In genomic region chr4:58506539-58507527, GRCm38 (mm10) we compare ENCODE assay signal across 30 mouse cellular contexts. TPM values are rescaled to one million over a fixed set of nuclear protein-coding genes. Genes with fewer than 3 reads are reported as not detected.
DNase-seq lines count a peak whose midpoint lies in the region; ATAC-seq and TF ChIP-seq lines count a peak whose summit lies in the region.
"Had no signal": no experiment of that assay in that cellular context is flagged by ENCODE, and none has a peak within 500 bp of the region (broad histone marks: within the 10 kb centered on the region; RNA-seq: fewer than 3 reads in every experiment).

No protein-coding gene starts in this region.

- DNase-seq in gastrocnemius, adult 2 months: no peak
- DNase-seq in gastrocnemius, postnatal 10 days: no peak
- DNase-seq in urinary bladder, postnatal 14 days (ENCODE audit: low spot score): peak; percentile 41
- DNase-seq in urinary bladder, postnatal 4 days (ENCODE audit: low spot score in 2 of 2): no peak
- peak; percentile 43 for DNase-seq in stomach, postnatal 0 days (ENCODE audit: low spot score)
- DNase-seq in right cerebral cortex, adult 18-20 months: no peak
- no peak for DNase-seq in neural tube, embryonic 10.5 days (ENCODE audit: extremely low spot score, low spot score)
- DNase-seq: adrenal gland, postnatal 36 days; cerebellum, adult 8-10 months; cerebellum, postnatal 25 days; forebrain, postnatal 0 days; gastrocnemius, postnatal 25 days; heart, adult 2 months; heart, postnatal 10 days; kidney, adult 9 months; kidney, postnatal 14 days; layer of hippocampus, adult 9-11 months; liver; lung, postnatal 4 days had no signal

- H3K9me3 ChIP-seq in intestine, postnatal 0 days (ENCODE audit: control insufficient read depth): no peaks in the 10 kb centered on the region
- no peaks in the 10 kb centered on the region for H3K9me3 ChIP-seq in stomach, postnatal 0 days (ENCODE audit: control insufficient read depth, low read length)
- H3K9me3 ChIP-seq: embryonic facial prominence, embryonic 12.5 days; forebrain, embryonic 10.5 days; heart, embryonic 13.5 days; hindbrain, embryonic 15.5 days; lung, embryonic 15.5 days; midbrain, embryonic 10.5 days; midbrain, embryonic 15.5 days; neural tube, embryonic 12.5 days had no signal

- TF ChIP-seq EP300 in stomach, postnatal 0 days (optimal IDR thresholded peaks at IDR 0.05): no peak

- H3K36me3 ChIP-seq in intestine, postnatal 0 days (ENCODE audit: control insufficient read depth, insufficient read depth): peaks cover 22% of the 10 kb centered on the region
- H3K36me3 ChIP-seq in stomach, postnatal 0 days (ENCODE audit: control insufficient read depth, insufficient read depth, low read length): no peaks in the 10 kb centered on the region
- H3K36me3 ChIP-seq: heart, embryonic 13.5 days; hindbrain, embryonic 15.5 days; lung, embryonic 15.5 days; midbrain, embryonic 10.5 days; midbrain, embryonic 15.5 days; neural tube, embryonic 12.5 days had no signal

- peak; percentile 66 for ATAC-seq in intestine, postnatal 0 days
- peak; percentile 84 for ATAC-seq in stomach, postnatal 0 days (ENCODE audit: low FRiP score, low TSS enrichment)
- ATAC-seq: activated CD4-positive, CD25-positive, alpha-beta regulatory T cell, adult 4 months; CD4-positive, CD25-positive, alpha-beta regulatory T cell, adult 4 months; forebrain, postnatal 0 days; midbrain, embryonic 15.5 days had no signal

- peaks cover 18% of the 10 kb centered on the region for H3K4me1 ChIP-seq in intestine, postnatal 0 days (replicated peaks; ENCODE audit: control insufficient read depth, insufficient read depth, low read length)
- H3K4me1 ChIP-seq in stomach, postnatal 0 days (replicated peaks; ENCODE audit: control insufficient read depth, insufficient read depth): 0 out of 2 replicates have a peak, but pooled peaks cover 10% of the 10 kb centered on the region
- H3K4me1 ChIP-seq: hindbrain, embryonic 15.5 days; neural tube, embryonic 12.5 days had no signal

- H3K4me2 ChIP-seq in intestine, postnatal 0 days (replicated peaks; ENCODE audit: low read depth): no peak overlapping the region
- no peak overlapping the region for H3K4me2 ChIP-seq in stomach, postnatal 0 days (replicated peaks; ENCODE audit: low read depth)
- H3K4me2 ChIP-seq: embryonic facial prominence, embryonic 12.5 days; heart, embryonic 13.5 days; hindbrain, embryonic 15.5 days; lung, embryonic 15.5 days; midbrain, embryonic 15.5 days; neural tube, embryonic 12.5 days had no signal

- intact Hi-C loops in gastrocnemius, adult 2 months (cut with DNase I): no loop called here

- H3K4me3 ChIP-seq in gastrocnemius, adult 2 months: no peak overlapping the region
- no peak overlapping the region for H3K4me3 ChIP-seq in intestine, postnatal 0 days (ENCODE audit: low read depth, low read length)
- no peak overlapping the region for H3K4me3 ChIP-seq in stomach, postnatal 0 days (ENCODE audit: low read depth, low read length)
- H3K4me3 ChIP-seq: embryonic facial prominence, embryonic 12.5 days; forebrain, embryonic 10.5 days; heart, adult 2 months; heart, embryonic 13.5 days; hindbrain, embryonic 15.5 days; lung, embryonic 15.5 days; midbrain, embryonic 10.5 days; midbrain, embryonic 15.5 days; neural tube, embryonic 12.5 days had no signal

- H3K9ac ChIP-seq in intestine, postnatal 0 days (ENCODE audit: low read depth, low read length): no peak overlapping the region
- H3K9ac ChIP-seq in stomach, postnatal 0 days (ENCODE audit: low read length): no peak overlapping the region
- H3K9ac ChIP-seq: embryonic facial prominence, embryonic 12.5 days; forebrain, postnatal 0 days; heart, embryonic 13.5 days; hindbrain, embryonic 15.5 days; lung, embryonic 15.5 days; midbrain, embryonic 15.5 days; neural tube, embryonic 12.5 days had no signal

- 0 out of 2 replicates have a peak overlapping the region, but pooled peaks have one; percentile 6 for H3K27ac ChIP-seq in gastrocnemius, adult 2 months
- no peak overlapping the region for H3K27ac ChIP-seq in intestine, postnatal 0 days (ENCODE audit: low read depth, low read length)
- H3K27ac ChIP-seq in stomach, postnatal 0 days (replicated peaks): no peak overlapping the region
- H3K27ac ChIP-seq: embryonic facial prominence, embryonic 12.5 days; forebrain, embryonic 10.5 days; heart, adult 2 months; heart, embryonic 13.5 days; hindbrain, embryonic 15.5 days; lung, embryonic 15.5 days; midbrain, embryonic 10.5 days; midbrain, embryonic 15.5 days; neural tube, embryonic 12.5 days had no signal

- no peak for TF ChIP-seq CTCF in gastrocnemius, adult 2 months (IDR thresholded peaks at IDR 0.05)
- no peak for TF ChIP-seq CTCF in intestine, postnatal 0 days (IDR thresholded peaks at IDR 0.05; ENCODE audit: low read depth)
- no peak for TF ChIP-seq CTCF in stomach, postnatal 0 days (IDR thresholded peaks at IDR 0.05; ENCODE audit: low read depth)

- no peaks in the 10 kb centered on the region for H3K27me3 ChIP-seq in intestine, postnatal 0 days (replicated peaks; ENCODE audit: control insufficient read depth, insufficient read depth, low read length)
- H3K27me3 ChIP-seq in stomach, postnatal 0 days (ENCODE audit: control insufficient read depth, insufficient read depth, low read length): no peaks in the 10 kb centered on the region
- H3K27me3 ChIP-seq: embryonic facial prominence, embryonic 12.5 days; heart, embryonic 13.5 days; hindbrain, embryonic 15.5 days; lung, embryonic 15.5 days; midbrain, embryonic 15.5 days; neural tube, embryonic 12.5 days had no signal

- 81% methylated on average over 4 of the region's 4 CpGs for WGBS in intestine, postnatal 0 days
- WGBS in stomach, postnatal 0 days: 86% methylated on average over 4 of the region's 4 CpGs

RNA-seq across cellular contexts. Expression of gene Lpar1, which starts 46.9 kb away (rescaled TPM):
- total RNA-seq in gastrocnemius, adult 2 months (2021): 10 to 100 TPM in 1 of 2 experiments, 1 to 10 TPM in 1; 5.3 to 13.8 TPM
- total RNA-seq in gastrocnemius, postnatal 10 days (2021): 10 to 100 TPM; 32.5 to 46.0 TPM
- 64.9 and 70.3 TPM in 2 replicates for polyA plus RNA-seq in intestine, postnatal 0 days (2015; fragmentation: Nextera tagmentation; extraction: Ambion mirVana)
- polyA plus RNA-seq in stomach, postnatal 0 days (2015; fragmentation: Nextera tagmentation; extraction: Ambion mirVana): 36.4 and 37.5 TPM in 2 replicates
- polyA plus RNA-seq: activated CD4-positive, CD25-positive, alpha-beta regulatory T cell, adult 4 months; CD4-positive, CD25-positive, alpha-beta regulatory T cell, adult 4 months had no signal

Comparison
In these comparisons a context has a peak if more than half of its experiments do, and no peak if none do; other contexts are left out.
1. DNase-seq: peak in urinary bladder, postnatal 14 days (single experiment) and stomach, postnatal 0 days (single experiment); none in gastrocnemius, adult 2 months (single experiment), gastrocnemius, postnatal 10 days (single experiment), urinary bladder, postnatal 4 days (0 of 2), right cerebral cortex, adult 18-20 months (single experiment) and neural tube, embryonic 10.5 days (single experiment).